Mouse (Mus musculus): ENCODE data around the gene Zbtb22. TPM values are rescaled to one million over a fixed set of nuclear protein-coding genes. Genes with fewer than 3 reads are reported as not detected.

The Zbtb22 gene
- polyA plus RNA-seq, 1 experiment from 2014 or later: 15.5 TPM

DNA sequence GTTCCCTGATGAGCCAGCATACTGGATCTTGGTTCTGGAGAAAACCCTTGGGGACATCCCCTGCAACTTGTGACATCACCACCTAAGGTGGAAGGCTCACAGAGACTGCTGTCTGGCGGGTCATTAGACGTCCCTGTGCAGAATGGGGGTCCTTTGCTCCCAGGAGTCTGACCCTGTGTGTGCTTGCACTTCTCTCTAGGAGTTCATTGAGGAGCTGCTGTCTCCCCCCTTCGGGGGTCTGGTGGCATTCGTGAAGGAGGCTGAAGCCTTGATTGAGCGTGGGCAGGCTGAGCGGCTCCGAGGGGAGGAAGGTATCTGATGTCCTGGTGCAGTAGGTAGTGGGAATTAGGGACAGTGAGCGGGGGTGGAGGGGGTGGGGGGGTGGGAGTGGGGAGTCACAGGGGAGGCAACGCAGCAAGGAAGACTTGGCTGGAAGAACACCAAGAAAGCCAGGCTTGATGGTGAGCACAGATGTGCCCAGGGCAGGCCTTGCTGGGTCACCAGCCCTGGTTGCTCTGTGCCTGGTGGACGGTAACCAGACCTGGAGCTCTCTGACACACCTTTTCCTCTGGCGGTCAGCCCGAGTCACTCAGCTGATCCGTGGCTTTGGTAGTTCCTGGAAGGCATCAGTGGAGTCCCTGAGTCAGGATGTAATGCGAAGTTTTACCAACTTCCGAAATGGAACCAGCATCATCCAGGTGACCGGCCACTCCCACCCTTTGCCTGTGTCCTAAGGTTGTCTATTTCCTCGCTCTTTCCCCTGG lies 49.6 kb downstream of the Zbtb22 start:
- H3K36me3 ChIP-seq: peaks cover 58% of the 10 kb centered on the region
- H3K4me2 ChIP-seq: no peak overlapping the region

DNA sequence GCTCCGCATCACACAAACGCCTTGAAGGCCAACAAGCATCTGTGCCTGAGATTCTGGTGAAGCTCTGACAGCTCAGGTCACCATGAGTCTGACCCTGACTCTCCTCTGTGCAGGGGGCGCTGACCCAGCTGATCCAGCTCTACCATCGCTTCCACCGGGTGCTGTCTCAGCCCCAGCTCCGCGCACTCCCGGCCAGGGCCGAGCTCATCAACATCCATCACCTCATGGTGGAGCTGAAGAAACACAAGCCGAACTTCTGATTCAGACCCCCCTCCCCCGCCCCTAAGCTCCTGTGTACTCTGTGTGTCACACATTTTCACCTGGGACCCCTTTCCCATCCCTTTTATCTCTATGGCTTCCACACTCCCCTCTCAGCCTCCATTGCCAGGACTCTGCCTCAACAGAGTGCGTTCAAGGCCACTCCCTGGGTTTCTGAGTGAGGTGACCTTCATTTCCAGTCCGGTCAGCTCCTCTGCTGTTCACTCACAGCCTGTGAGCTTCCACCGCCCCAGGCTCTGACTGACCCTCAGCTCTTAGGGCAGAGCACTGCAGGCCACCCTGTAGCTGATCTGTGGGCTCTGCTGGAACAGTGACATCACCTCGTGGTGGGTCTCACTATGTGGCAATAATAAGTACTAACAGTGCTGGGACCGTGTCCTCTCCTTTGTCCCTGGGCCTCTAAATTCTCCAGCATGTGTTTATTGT lies 50.3 kb downstream of the Zbtb22 start:
- Histone ChIP-seq H3K27ac (no peak overlapping the region), H3K27me3 (no peaks in the 10 kb centered on the region), H3K9me3 (no peaks in the 10 kb centered on the region), H3K4me2 (no peak overlapping the region), H3K4me3 (no peak overlapping the region), H3K9ac (no peak overlapping the region), H3K4me1 (no peaks in the 10 kb centered on the region), H3K36me3 (peaks cover 52% of the 10 kb centered on the region)
- no peak for ATAC-seq (ENCODE audit: insufficient number of reproducible peaks, low FRiP score, low TSS enrichment, low read depth)
- WGBS: 84% methylated on average over 16 of the region's 16 CpGs

More for the DNA sequence above, 49.6 kb downstream of the Zbtb22 start:
- ATAC-seq (ENCODE audit: insufficient number of reproducible peaks, low FRiP score, low TSS enrichment, low read depth): no peak
- WGBS: 91% methylated on average over 17 of the region's 17 CpGs
- Histone ChIP-seq H3K9ac (no peak overlapping the region), H3K4me1 (no peaks in the 10 kb centered on the region), H3K27ac (no peak overlapping the region), H3K4me3 (no peak overlapping the region), H3K9me3 (no peaks in the 10 kb centered on the region), H3K27me3 (no peaks in the 10 kb centered on the region)

DNA sequence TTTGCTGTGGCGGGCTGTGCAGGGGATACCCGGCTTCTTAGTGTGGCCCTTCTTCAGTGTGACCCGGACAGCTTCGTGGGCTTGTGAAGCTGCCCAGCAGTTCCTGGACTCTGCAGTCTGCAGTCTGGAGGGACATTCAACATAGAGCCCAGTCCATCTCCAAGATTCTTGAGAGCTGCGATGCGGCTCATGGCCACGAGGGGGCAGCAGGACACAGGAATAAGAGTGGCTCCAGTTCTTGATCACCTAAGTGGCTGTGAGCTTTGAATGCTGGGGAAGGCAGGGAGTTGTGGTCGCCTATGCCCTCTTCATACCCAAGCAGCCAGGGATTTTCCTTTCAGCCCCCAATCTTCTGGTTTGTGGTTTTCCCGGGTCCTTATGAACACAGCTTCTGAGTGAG lies 52.8 kb downstream of the Zbtb22 start:
- WGBS: 2% methylated on average over 9 of the region's 9 CpGs
- Histone ChIP-seq H3K4me2 (no peak overlapping the region), H3K27me3 (peaks cover 5% of the 10 kb centered on the region; the same call in 1 of the 2 replicates), H3K9me3 (no peaks in the 10 kb centered on the region), H3K27ac (no peak overlapping the region), H3K4me1 (no peaks in the 10 kb centered on the region), H3K9ac (no peak overlapping the region), H3K4me3 (no peak overlapping the region), H3K36me3 (peaks cover 27% of the 10 kb centered on the region)
- ATAC-seq (ENCODE audit: insufficient number of reproducible peaks, low FRiP score, low TSS enrichment, low read depth): peak; percentile 32; the same call in 1 of the 2 replicates

Small RNA genes lying within 50 kb of the gene (microRNA-seq; reads per million reads assigned to microRNA genes)
- gene Gm27740: not detected

Other genes starting within 250 kb of the Zbtb22 start
- gene Hnrnpm, start 229.0 kb upstream of the Zbtb22 start, polyA plus RNA-seq (2015; fragmentation: Nextera tagmentation; extraction: Ambion mirVana): 274 and 281 TPM in 2 replicates
- gene March2, start 197.2 kb upstream of the Zbtb22 start, polyA plus RNA-seq (2015; fragmentation: Nextera tagmentation; extraction: Ambion mirVana): 62.6 and 65.6 TPM in 2 replicates
- gene Rab11b, start 155.4 kb upstream of the Zbtb22 start, polyA plus RNA-seq (2015; fragmentation: Nextera tagmentation; extraction: Ambion mirVana): 257 and 267 TPM in 2 replicates
- 53.1 and 62.9 TPM in 2 replicates for gene Angptl4, start 134.1 kb upstream of the Zbtb22 start, polyA plus RNA-seq (2015; fragmentation: Nextera tagmentation; extraction: Ambion mirVana)
- gene Kank3, start 105.4 kb upstream of the Zbtb22 start, polyA plus RNA-seq (2015; fragmentation: Nextera tagmentation; extraction: Ambion mirVana): 29.4 and 32.3 TPM in 2 replicates
- 716 and 1,053 TPM in 2 replicates for gene Rps28, start 91.3 kb upstream of the Zbtb22 start, polyA plus RNA-seq (2015; fragmentation: Nextera tagmentation; extraction: Ambion mirVana)
- gene Ndufa7, start 91.3 kb upstream of the Zbtb22 start, polyA plus RNA-seq (2015; fragmentation: Nextera tagmentation; extraction: Ambion mirVana): 404 and 428 TPM in 2 replicates
- 53.1 and 54.8 TPM in 2 replicates for gene Cd320, start 72.8 kb upstream of the Zbtb22 start, polyA plus RNA-seq (2015; fragmentation: Nextera tagmentation; extraction: Ambion mirVana)
- not detected in 2 replicates for gene Gm7029, start 42.1 kb upstream of the Zbtb22 start, polyA plus RNA-seq (2015; fragmentation: Nextera tagmentation; extraction: Ambion mirVana)
- gene Kifc1, start 25.2 kb upstream of the Zbtb22 start, polyA plus RNA-seq (2015; fragmentation: Nextera tagmentation; extraction: Ambion mirVana): 3.5 and 7.7 TPM in 2 replicates
- gene Platr17, start 10.8 kb upstream of the Zbtb22 start, polyA plus RNA-seq (2015; fragmentation: Nextera tagmentation; extraction: Ambion mirVana): 0.19 and 0.30 TPM in 2 replicates
- 47.2 and 55.7 TPM in 2 replicates for gene Daxx, start 6.5 kb upstream of the Zbtb22 start, polyA plus RNA-seq (2015; fragmentation: Nextera tagmentation; extraction: Ambion mirVana)
- gene Tapbp, start within 50 bp of the Zbtb22 start, polyA plus RNA-seq (2015; fragmentation: Nextera tagmentation; extraction: Ambion mirVana): 42.1 and 46.3 TPM in 2 replicates
- gene Rgl2, start 13.6 kb downstream of the Zbtb22 start, polyA plus RNA-seq (2015; fragmentation: Nextera tagmentation; extraction: Ambion mirVana): 51.8 and 58.5 TPM in 2 replicates
- gene Pfdn6, start 24.4 kb downstream of the Zbtb22 start, polyA plus RNA-seq (2015; fragmentation: Nextera tagmentation; extraction: Ambion mirVana): 132 and 139 TPM in 2 replicates
- gene Wdr46, start 24.8 kb downstream of the Zbtb22 start, polyA plus RNA-seq (2015; fragmentation: Nextera tagmentation; extraction: Ambion mirVana): 31.4 and 36.0 TPM in 2 replicates
- gene B3galt4, start 35.6 kb downstream of the Zbtb22 start, polyA plus RNA-seq (2015; fragmentation: Nextera tagmentation; extraction: Ambion mirVana): 5.9 and 8.3 TPM in 2 replicates
- gene Vps52, start 39.9 kb downstream of the Zbtb22 start, polyA plus RNA-seq (2015; fragmentation: Nextera tagmentation; extraction: Ambion mirVana): 46.5 and 50.4 TPM in 2 replicates
- 1,572 and 1,837 TPM in 2 replicates for gene Rps18, start 40.1 kb downstream of the Zbtb22 start, polyA plus RNA-seq (2015; fragmentation: Nextera tagmentation; extraction: Ambion mirVana)
- gene H2-K1, start 84.4 kb downstream of the Zbtb22 start, polyA plus RNA-seq (2015; fragmentation: Nextera tagmentation; extraction: Ambion mirVana): 25.5 and 31.3 TPM in 2 replicates
- gene Ring1, start 108.8 kb downstream of the Zbtb22 start, polyA plus RNA-seq (2015; fragmentation: Nextera tagmentation; extraction: Ambion mirVana): 18.1 and 18.9 TPM in 2 replicates
- 45.0 and 50.3 TPM in 2 replicates for gene H2-Ke6, start 112.2 kb downstream of the Zbtb22 start, polyA plus RNA-seq (2015; fragmentation: Nextera tagmentation; extraction: Ambion mirVana)
- gene Slc39a7, start 115.8 kb downstream of the Zbtb22 start, polyA plus RNA-seq (2015; fragmentation: Nextera tagmentation; extraction: Ambion mirVana): 258 and 259 TPM in 2 replicates
- gene Rxrb, start 115.9 kb downstream of the Zbtb22 start, polyA plus RNA-seq (2015; fragmentation: Nextera tagmentation; extraction: Ambion mirVana): 44.4 and 52.5 TPM in 2 replicates
- gene Col11a2, start 123.5 kb downstream of the Zbtb22 start, polyA plus RNA-seq (2015; fragmentation: Nextera tagmentation; extraction: Ambion mirVana): 94.4 and 96.5 TPM in 2 replicates
- 0.61 and 0.79 TPM in 2 replicates for gene H2-Oa, start 176.4 kb downstream of the Zbtb22 start, polyA plus RNA-seq (2015; fragmentation: Nextera tagmentation; extraction: Ambion mirVana)
- gene H2-DMa, start 203.6 kb downstream of the Zbtb22 start, polyA plus RNA-seq (2015; fragmentation: Nextera tagmentation; extraction: Ambion mirVana): 13.4 and 15.2 TPM in 2 replicates
- gene Brd2, start 206.7 kb downstream of the Zbtb22 start, polyA plus RNA-seq (2015; fragmentation: Nextera tagmentation; extraction: Ambion mirVana): 104 and 112 TPM in 2 replicates
- gene H2-DMb2, start 227.4 kb downstream of the Zbtb22 start, polyA plus RNA-seq (2015; fragmentation: Nextera tagmentation; extraction: Ambion mirVana): 0.37 and 0.38 TPM in 2 replicates
- gene H2-DMb1, start 237.2 kb downstream of the Zbtb22 start, polyA plus RNA-seq (2015; fragmentation: Nextera tagmentation; extraction: Ambion mirVana): 2.6 and 3.3 TPM in 2 replicates